Mouse (Mus musculus) embryonic facial prominence, embryonic 11.5 days (tissue): ENCODE results near the gene Gm45208. TPM values are rescaled to one million over a fixed set of nuclear protein-coding genes. Genes with fewer than 3 reads are reported as not detected.

Source experiments
- ATAC-seq: fragments of 200-750 bp; cut with Nextera tagmentation; replicated peaks from 2 replicates; pipeline ENCODE4 v1.8.0; 2017; ENCODE audit warnings: low read depth; ENCODE audit not compliant: insufficient number of reproducible peaks, low FRiP score, low TSS enrichment
- DNase-seq: peaks from one replicate; pipeline ENCODE4 v3.0.0-alpha.2; 2015; ENCODE audit warnings: low spot score
- H3K27ac ChIP-seq: fragments of 300-500 bp; sonication (generic); replicated peaks from 2 replicates; pipeline ENCODE4 v1.5.1; 2014; ENCODE audit warnings: mild to moderate bottlenecking, low read depth, low read length, control low read depth
- H3K27me3 ChIP-seq: fragments of 300-500 bp; sonication (generic); 2 replicates; pipeline ENCODE4 v1.6.1; 2014; ENCODE audit warnings: mild to moderate bottlenecking, low read length, moderate library complexity, mixed read lengths; ENCODE audit not compliant: control insufficient read depth, insufficient read depth
- H3K36me3 ChIP-seq: fragments of 300-500 bp; sonication (generic); replicated peaks from 2 replicates; pipeline ENCODE4 v1.6.1; 2014; ENCODE audit warnings: low read depth, mild to moderate bottlenecking, low read length, moderate library complexity, mixed read lengths; ENCODE audit not compliant: control insufficient read depth, insufficient read depth
- H3K4me1 ChIP-seq: fragments of 300-500 bp; sonication (generic); 2 replicates; pipeline ENCODE4 v1.6.1; 2014; ENCODE audit warnings: low read length, mixed read lengths; ENCODE audit not compliant: control insufficient read depth, insufficient read depth
- H3K4me2 ChIP-seq: fragments of 300-500 bp; sonication (generic); 2 replicates; pipeline ENCODE4 v1.6.1; 2014; ENCODE audit warnings: low read depth, mild to moderate bottlenecking, control low read depth, low read length, moderate library complexity
- H3K4me3 ChIP-seq: fragments of 300-500 bp; sonication (generic); 2 replicates; pipeline ENCODE4 v1.5.1; 2014; ENCODE audit warnings: low read depth, low read length, control low read depth
- H3K9ac ChIP-seq: fragments of 300-500 bp; sonication (generic); replicated peaks from 2 replicates; pipeline ENCODE4 v1.6.1; 2014; ENCODE audit warnings: mild to moderate bottlenecking, control low read depth, low read length
- H3K9me3 ChIP-seq: fragments of 300-500 bp; sonication (generic); replicated peaks from 2 replicates; pipeline ENCODE4 v1.6.1; 2016; ENCODE audit warnings: mild to moderate bottlenecking, low read length, inconsistent platforms, mixed read lengths; ENCODE audit not compliant: control insufficient read depth
- WGBS: fragments of 180-500 bp; shearing (Covaris S2); extraction: QIAGEN DNeasy Blood & Tissue Kit; methylation state at CpG from one replicate; pipeline ENCODE4 v1.1.7; 2014; 5-methylcytosine and 5-hydroxymethylcytosine counted together
- polyA plus RNA-seq: library from polyadenylated mRNA; unstranded; fragments of >200 nt; fragmentation: Nextera tagmentation; extraction: Ambion mirVana; gene quantifications from 2 replicates; pipeline ENCODE4 v1.2.1, GENCODE M21; 2014

Gene Gm45208
- polyA plus RNA-seq: not detected in 2 replicates

DNA sequence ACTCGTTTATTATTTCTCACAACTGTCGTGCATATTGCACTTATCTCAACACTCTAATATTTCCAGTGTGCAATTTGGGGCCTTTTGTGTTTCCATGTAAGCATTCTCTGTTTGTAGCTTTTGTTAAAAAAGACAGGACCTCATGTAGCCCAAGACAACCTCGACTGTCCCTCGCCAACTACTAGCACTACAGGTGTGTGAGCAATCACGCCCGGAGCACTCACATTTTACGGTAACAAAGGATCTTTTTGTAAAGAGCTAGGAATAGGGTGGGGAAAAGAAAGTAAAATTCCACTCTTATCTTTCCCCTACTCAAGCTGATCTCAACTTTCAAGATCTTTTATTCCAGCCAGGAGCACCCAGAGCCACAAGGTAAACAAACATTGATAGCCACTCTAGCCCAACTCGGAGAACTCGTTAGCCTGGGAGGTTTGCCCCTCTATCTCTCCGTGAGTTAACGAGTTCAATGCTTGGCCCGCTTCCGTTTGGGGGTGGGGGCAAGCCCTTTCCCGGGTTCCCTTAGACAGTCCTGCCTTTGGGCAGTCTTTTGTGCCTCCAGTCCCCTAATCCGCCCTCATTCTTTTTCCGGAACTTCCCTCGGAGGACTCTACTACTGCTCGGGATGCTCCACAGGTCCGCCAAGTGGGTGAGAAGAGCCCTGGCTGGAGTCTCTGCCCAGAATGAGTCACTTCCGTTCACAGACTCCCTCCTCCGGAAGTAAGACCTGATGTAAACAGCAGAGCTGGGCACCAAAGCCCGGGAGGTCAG lies at the start of gene Gm45208:
Gene Gm45208 (plus strand): TSS at position 732 of the 768 bp plus-strand sequence.
- Histone ChIP-seq H3K27me3 (no peaks in the 10 kb centered on the region), H3K9me3 (no peaks in the 10 kb centered on the region), H3K4me3 (peak within 1 kb of the TSS; percentile 53), H3K4me2 (peak within 1 kb of the TSS; percentile 46), H3K27ac (peak within 1 kb of the TSS; percentile 81), H3K4me1 (no peaks in the 10 kb centered on the region), H3K36me3 (no peaks in the 10 kb centered on the region), H3K9ac (peak within 1 kb of the TSS; percentile 67)
- DNase-seq: peak; percentile 80
- ATAC-seq: peak; percentile 77
- 22% methylated on average over 22 of the region's 22 CpGs for WGBS

DNA sequence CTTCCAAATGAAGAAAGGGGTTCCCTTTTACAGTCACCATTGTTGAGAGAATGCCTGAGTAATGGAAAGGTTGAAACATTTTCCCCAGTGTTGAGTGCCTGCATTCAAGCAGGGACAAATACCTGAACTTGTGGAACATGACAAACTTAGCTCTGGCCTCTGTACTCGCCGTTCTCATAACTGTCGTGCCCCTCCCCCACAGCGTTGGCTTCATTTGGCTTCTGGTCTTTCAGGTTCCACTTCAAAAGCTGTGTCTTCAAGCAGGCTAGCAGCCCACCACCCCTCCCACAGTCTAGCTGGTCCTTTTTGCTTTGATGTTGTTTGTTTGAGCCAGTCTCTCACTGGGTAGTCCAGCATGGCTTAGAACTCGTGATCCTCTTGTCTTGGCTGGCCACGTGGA lies 49.3 kb upstream of the Gm45208 start:
- Histone ChIP-seq H3K4me2 (no peak overlapping the region), H3K9ac (no peak overlapping the region), H3K9me3 (no peaks in the 10 kb centered on the region), H3K27ac (no peak overlapping the region), H3K36me3 (no peaks in the 10 kb centered on the region), H3K27me3 (no peaks in the 10 kb centered on the region), H3K4me3 (no peak overlapping the region), H3K4me1 (no peaks in the 10 kb centered on the region)
- ATAC-seq: no peak
- no peak for DNase-seq
- 53% methylated on average over 6 of the region's 6 CpGs for WGBS

DNA sequence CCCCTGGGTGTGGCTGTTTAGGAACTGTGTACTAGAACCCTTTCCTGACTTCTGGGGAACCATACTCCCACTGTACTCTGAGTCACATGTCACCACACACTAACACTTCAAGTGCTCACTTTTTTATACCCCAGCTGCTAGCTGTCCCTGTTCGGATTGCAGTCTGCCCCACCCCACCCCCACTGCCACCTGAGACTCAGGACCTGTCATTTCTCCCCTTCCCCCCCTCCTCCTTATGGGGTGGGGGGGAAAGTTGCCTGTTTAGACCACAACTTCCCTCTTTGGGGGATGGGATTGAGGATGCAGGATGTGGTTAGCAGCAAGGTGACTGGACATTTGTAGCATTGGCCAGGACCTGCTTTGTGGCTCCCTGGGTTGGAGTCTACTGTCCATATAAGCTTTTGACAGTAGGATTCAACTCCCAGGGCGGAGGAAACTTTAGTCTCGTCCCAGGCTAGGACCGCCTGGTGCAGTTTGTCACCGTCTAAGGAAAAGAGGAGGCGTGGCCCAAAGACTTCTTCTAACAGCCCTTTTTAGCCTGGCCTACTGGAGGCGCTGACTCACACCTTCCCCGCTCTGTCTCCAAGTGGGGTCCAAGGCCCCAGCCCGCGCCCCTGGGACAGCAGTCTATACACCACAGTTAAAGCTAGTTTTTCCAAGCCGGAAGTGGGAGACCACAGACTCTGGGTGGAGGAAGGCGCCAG lies 48.3 kb upstream of the Gm45208 start:
- Histone ChIP-seq H3K27me3 (no peaks in the 10 kb centered on the region), H3K4me2 (peak overlapping the region; percentile 4; the same call in 1 of the 2 replicates), H3K4me1 (no peaks in the 10 kb centered on the region), H3K9ac (no peak overlapping the region), H3K9me3 (no peaks in the 10 kb centered on the region), H3K4me3 (no peak overlapping the region), H3K36me3 (no peaks in the 10 kb centered on the region), H3K27ac (no peak overlapping the region)
- WGBS: 36% methylated on average over 12 of the region's 12 CpGs
- ATAC-seq (no peak), DNase-seq (no peak)

DNA sequence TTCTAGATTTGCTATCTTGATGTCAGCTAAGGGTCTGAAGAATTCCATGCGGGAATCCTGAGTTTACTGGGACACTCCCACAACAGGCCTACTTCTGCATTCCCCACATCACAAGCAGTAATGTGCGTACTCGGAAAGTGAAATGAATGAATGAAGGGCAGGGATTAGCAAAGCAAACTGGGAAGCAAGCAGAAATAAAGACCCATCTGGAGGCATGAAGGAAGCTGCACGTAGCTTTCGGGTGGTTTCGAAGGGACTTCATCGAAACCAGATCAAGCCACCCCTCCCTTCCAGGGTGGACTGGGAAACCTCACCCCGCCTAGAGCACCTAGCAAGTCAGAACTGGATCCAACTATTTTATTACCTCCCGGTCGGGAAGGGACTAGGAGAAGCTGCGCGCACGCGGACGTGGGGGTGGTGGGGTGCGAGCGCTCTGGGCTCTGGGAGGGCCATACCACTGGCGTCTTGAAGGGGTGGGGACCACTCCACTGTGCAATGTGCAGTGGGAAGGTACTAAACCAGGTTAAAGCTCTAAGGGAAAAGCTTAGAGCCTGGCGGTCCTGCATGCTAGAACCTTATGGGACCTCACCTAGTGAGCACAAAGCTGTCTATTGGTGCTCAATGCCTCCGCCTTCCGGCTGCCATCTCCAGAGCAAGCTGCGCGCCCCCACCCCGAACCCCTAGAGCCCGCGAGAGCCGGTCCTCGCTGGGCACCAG lies 47.6 kb upstream of the Gm45208 start:
- no peaks in the 10 kb centered on the region for H3K4me1 ChIP-seq
- H3K36me3 ChIP-seq: no peaks in the 10 kb centered on the region
- ATAC-seq (no peak), DNase-seq (peak; percentile 36)
- 29% methylated on average over 28 of the region's 28 CpGs for WGBS
- no peak overlapping the region; the same call in 1 of the 2 replicates for H3K9ac ChIP-seq
- no peaks in the 10 kb centered on the region for H3K27me3 ChIP-seq
- peak overlapping the region; percentile 33 for H3K4me2 ChIP-seq
- H3K9me3 ChIP-seq: no peaks in the 10 kb centered on the region
- H3K27ac ChIP-seq: no peak overlapping the region
- 0 out of 2 replicates have a peak overlapping the region, but pooled peaks have one; percentile 8 for H3K4me3 ChIP-seq

DNA sequence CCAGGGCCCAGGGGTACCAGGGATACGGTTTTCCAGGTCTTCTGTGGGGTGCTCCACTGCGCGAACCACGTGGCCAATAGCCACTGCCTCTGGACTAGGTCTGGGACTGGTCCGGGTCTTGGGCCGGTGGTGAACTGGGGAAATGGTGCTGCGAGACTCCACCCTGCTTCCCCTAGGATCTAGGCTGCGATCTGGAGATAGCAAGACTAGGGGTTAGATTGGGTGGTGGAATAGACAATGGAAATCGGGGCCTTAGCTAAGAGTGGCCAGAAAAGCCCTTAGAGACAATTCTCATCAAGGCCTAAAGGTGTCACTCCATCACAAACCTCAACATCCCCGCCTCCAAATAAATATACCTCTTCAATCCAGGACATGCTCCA lies 47.1 kb upstream of the Gm45208 start:
- no peaks in the 10 kb centered on the region for H3K4me1 ChIP-seq
- 0 out of 2 replicates have a peak overlapping the region, but pooled peaks have one; percentile 8 for H3K4me3 ChIP-seq
- no peak overlapping the region for H3K9ac ChIP-seq
- H3K36me3 ChIP-seq: no peaks in the 10 kb centered on the region
- peak overlapping the region; percentile 33 for H3K4me2 ChIP-seq
- 41% methylated on average over 10 of the region's 10 CpGs for WGBS
- H3K27me3 ChIP-seq: no peaks in the 10 kb centered on the region
- DNase-seq (no peak), ATAC-seq (no peak)
- no peaks in the 10 kb centered on the region for H3K9me3 ChIP-seq
- H3K27ac ChIP-seq: no peak overlapping the region

DNA sequence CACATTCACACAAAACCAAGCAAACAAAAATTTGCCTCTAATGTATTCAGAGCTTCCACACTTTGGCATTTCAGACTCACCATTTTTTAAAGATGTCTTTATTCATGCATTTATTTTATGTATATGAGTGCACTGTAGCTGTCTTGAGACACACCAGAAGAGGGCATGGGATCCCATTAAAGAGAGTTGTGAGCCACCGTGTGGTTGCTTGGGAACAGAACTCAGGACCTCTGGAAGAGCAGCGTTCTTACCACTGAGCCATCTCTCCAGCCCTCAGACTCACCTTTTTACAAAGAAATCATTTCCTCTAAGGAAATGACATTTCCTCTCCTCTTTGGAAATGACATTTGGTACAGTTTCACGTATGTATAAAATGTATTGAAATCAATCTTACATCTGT lies 43.1 kb upstream of the Gm45208 start:
- Histone ChIP-seq H3K9ac (no peak overlapping the region), H3K27ac (no peak overlapping the region), H3K36me3 (no peaks in the 10 kb centered on the region), H3K4me1 (no peaks in the 10 kb centered on the region), H3K9me3 (no peaks in the 10 kb centered on the region), H3K4me3 (no peak overlapping the region), H3K27me3 (no peaks in the 10 kb centered on the region), H3K4me2 (no peak overlapping the region)
- ATAC-seq: no peak
- DNase-seq: no peak
- WGBS: 45% methylated on average over 3 of the region's 3 CpGs

DNA sequence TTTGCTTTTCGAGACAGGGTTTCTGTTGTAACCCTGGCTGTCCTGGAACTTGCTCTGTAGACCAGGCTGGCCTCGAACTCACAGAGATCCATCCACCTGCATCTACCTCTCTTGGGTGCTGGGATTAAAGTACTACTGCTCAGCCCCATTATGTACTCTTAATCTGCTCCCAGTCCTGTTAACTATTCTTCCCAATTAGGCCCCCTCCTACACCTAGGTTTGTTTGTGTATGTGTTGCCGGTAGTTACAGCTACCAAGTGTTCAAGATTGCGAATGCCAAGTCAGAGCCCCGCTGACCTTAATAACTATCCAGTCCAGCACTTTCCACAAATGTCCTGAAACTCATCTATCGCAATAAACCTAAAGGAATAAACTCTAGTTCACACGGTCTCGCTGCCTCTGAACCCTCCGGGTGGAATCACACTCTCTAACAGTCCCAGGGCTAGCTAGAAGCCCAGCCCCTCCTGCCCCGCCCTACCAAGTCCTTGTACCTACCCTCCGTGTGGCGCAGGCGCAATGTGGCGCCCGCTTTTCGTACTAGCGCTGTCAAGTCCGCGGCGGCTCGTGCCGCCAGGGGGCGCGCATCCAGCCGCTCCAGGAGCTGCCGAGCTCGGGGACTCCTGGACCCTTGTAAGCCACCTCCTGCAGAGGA lies 42.5 kb upstream of the Gm45208 start:
- no peaks in the 10 kb centered on the region for H3K27me3 ChIP-seq
- H3K4me1 ChIP-seq: no peaks in the 10 kb centered on the region
- no peaks in the 10 kb centered on the region for H3K9me3 ChIP-seq
- peak overlapping the region; percentile 3; the same call in 1 of the 2 replicates for H3K4me3 ChIP-seq
- DNase-seq (peak; percentile 91), ATAC-seq (peak; percentile 94)
- H3K4me2 ChIP-seq: peak overlapping the region; percentile 30
- no peaks in the 10 kb centered on the region for H3K36me3 ChIP-seq
- 20% methylated on average over 27 of the region's 27 CpGs for WGBS
- H3K27ac ChIP-seq: no peak overlapping the region
- H3K9ac ChIP-seq: peak overlapping the region; percentile 34; the same call in 1 of the 2 replicates
